Mouse (Mus musculus) neural tube, embryonic 12.5 days (tissue): ENCODE results near the gene D17H6S53E. TPM values are rescaled to one million over a fixed set of nuclear protein-coding genes. Genes with fewer than 3 reads are reported as not detected.
"Not testable (repeated sequence)": the region's sequence is repeated elsewhere in the genome, so short reads cannot be mapped to it uniquely, and the experiment has no call there.

Experiments
- ATAC-seq: fragments of 200-750 bp; cut with Nextera tagmentation; 2 replicates; pipeline ENCODE4 v1.8.0; 2017; ENCODE audit warnings: low read depth, mild to moderate bottlenecking, moderate TSS enrichment, moderate library complexity; ENCODE audit not compliant: low FRiP score
- H3K27ac ChIP-seq: fragments of 300-500 bp; sonication (generic); 2 replicates; pipeline ENCODE4 v1.5.1; 2016
- H3K27me3 ChIP-seq: fragments of 300-500 bp; sonication (generic); replicated peaks from 2 replicates; pipeline ENCODE4 v1.6.1; 2016; ENCODE audit warnings: mild to moderate bottlenecking
- H3K36me3 ChIP-seq: fragments of 300-500 bp; sonication (generic); 2 replicates; pipeline ENCODE4 v1.6.1; 2016; ENCODE audit warnings: mild to moderate bottlenecking
- H3K4me1 ChIP-seq: fragments of 300-500 bp; sonication (generic); 2 replicates; pipeline ENCODE4 v1.6.1; 2016
- H3K4me2 ChIP-seq: fragments of 300-500 bp; sonication (generic); replicated peaks from 2 replicates; pipeline ENCODE4 v1.6.1; 2016; ENCODE audit warnings: mild to moderate bottlenecking
- H3K4me3 ChIP-seq: fragments of 300-500 bp; sonication (generic); 2 replicates; pipeline ENCODE4 v1.5.1; 2016
- H3K9ac ChIP-seq: fragments of 300-500 bp; sonication (generic); 2 replicates; pipeline ENCODE4 v1.6.1; 2016; ENCODE audit warnings: mild to moderate bottlenecking
- H3K9me3 ChIP-seq: fragments of 300-500 bp; sonication (generic); 2 replicates; pipeline ENCODE4 v1.6.1; 2016; ENCODE audit warnings: mild to moderate bottlenecking
- WGBS: fragments of 180-500 bp; shearing (Covaris S2); methylation state at CpG from one replicate; pipeline ENCODE4 v1.1.7; 2016; 5-methylcytosine and 5-hydroxymethylcytosine counted together
- polyA plus RNA-seq: library from polyadenylated mRNA; unstranded; fragments of >200 nt; fragmentation: Nextera tagmentation; extraction: Ambion mirVana; gene quantifications from 2 replicates; pipeline ENCODE4 v1.2.1, GENCODE M21; 2016

The D17H6S53E gene
- polyA plus RNA-seq, 1 experiment from 2014 or later, result 6.1 TPM

- ATAC-seq, result no peak
- WGBS, result 88% methylated on average over 7 of the region's 7 CpGs
- H3K4me1 ChIP-seq, result no peaks in the 10 kb centered on the region
- no peaks in the 10 kb centered on the region for H3K9me3 ChIP-seq
- H3K27me3 ChIP-seq, result no peaks in the 10 kb centered on the region
- peaks cover 47% of the 10 kb centered on the region for H3K36me3 ChIP-seq
- H3K4me2 ChIP-seq, result no peak overlapping the region
- no peak overlapping the region for H3K4me3 ChIP-seq
- no peak overlapping the region for H3K9ac ChIP-seq
- H3K27ac ChIP-seq, result no peak overlapping the region
Measured at GRCm38 (mm10) chr17:35104079-35104478, 22.1 kb upstream of the D17H6S53E start.

GRCm38 (mm10) chr17:35104754-35105153 is 21.4 kb upstream of the D17H6S53E start:
- H3K4me3 ChIP-seq, result no peak overlapping the region
- H3K4me1 ChIP-seq, result no peaks in the 10 kb centered on the region
- H3K4me2 ChIP-seq, result no peak overlapping the region
- H3K27me3 ChIP-seq, result no peaks in the 10 kb centered on the region
- H3K27ac ChIP-seq, result no peak overlapping the region
- no peaks in the 10 kb centered on the region for H3K9me3 ChIP-seq
- 78% methylated on average over 6 of the region's 6 CpGs for WGBS
- ATAC-seq, result no peak
- 0 out of 2 replicates have a peak overlapping the region, but pooled peaks have one; percentile 21 for H3K9ac ChIP-seq
- peaks cover 41% of the 10 kb centered on the region for H3K36me3 ChIP-seq

DNA sequence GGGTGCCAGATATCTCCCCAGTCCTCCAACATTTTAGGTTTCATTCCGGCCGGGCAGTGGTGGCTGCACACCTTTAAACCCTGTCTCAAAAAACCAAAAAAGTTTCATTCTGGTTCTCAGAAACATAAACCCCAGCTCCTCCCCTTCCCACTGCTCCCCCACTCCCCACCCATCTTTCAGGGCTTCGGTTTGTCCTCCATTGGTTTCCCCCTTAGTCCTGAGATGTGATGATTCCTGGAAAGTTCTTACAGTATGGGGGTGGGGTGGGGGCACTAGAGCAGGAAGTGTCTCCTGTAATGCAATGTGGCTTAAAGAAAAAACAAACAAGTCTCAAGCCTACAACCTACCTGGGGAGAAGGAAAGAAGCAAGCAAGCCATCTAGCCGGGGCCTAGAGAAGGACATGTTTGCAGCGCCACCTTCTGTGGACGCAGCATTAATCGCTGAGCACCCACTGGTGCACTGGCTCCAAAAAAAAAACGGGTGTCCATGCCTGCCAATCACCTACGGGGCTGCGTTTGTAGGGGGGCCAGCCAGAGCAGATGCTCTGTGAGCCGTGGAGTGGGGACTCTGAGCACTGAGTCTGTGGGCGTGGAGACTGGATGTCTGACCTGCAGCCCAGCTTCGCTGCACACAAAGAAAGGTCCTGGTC is 20.3 kb upstream of the D17H6S53E start:
- Histone ChIP-seq H3K27ac (no peak overlapping the region), H3K9me3 (no peaks in the 10 kb centered on the region), H3K36me3 (peaks cover 30% of the 10 kb centered on the region), H3K4me2 (no peak overlapping the region; the same call in 1 of the 2 replicates), H3K27me3 (no peaks in the 10 kb centered on the region), H3K4me1 (no peaks in the 10 kb centered on the region), H3K9ac (peak overlapping the region; percentile 13; the same call in 1 of the 2 replicates), H3K4me3 (no peak overlapping the region)
- WGBS, result 28% methylated on average over 13 of the region's 13 CpGs
- ATAC-seq, result no peak

GRCm38 (mm10) chr17:35106522-35106921 is 19.7 kb upstream of the D17H6S53E start:
- H3K4me3 ChIP-seq, result no peak overlapping the region
- 79% methylated on average over 3 of the region's 3 CpGs for WGBS
- ATAC-seq, result no peak
- H3K4me2 ChIP-seq, result no peak overlapping the region
- H3K27me3 ChIP-seq, result no peaks in the 10 kb centered on the region
- H3K4me1 ChIP-seq, result no peaks in the 10 kb centered on the region
- H3K9ac ChIP-seq, result peak overlapping the region; percentile 13; the same call in 1 of the 2 replicates
- H3K27ac ChIP-seq, result no peak overlapping the region
- no peaks in the 10 kb centered on the region for H3K9me3 ChIP-seq
- peaks cover 23% of the 10 kb centered on the region for H3K36me3 ChIP-seq

GRCm38 (mm10) chr17:35108097-35108496 is 18.1 kb upstream of the D17H6S53E start, which contains the start of gene Ly6g5c:
Ly6g5c (plus strand) TSS chr17:35108279.
- Histone ChIP-seq H3K27me3 (no peaks in the 10 kb centered on the region), H3K9ac (no peak within 1 kb of the TSS), H3K27ac (no peak within 1 kb of the TSS), H3K9me3 (no peaks in the 10 kb centered on the region), H3K36me3 (peaks cover 7% of the 10 kb centered on the region), H3K4me2 (no peak within 1 kb of the TSS), H3K4me1 (no peaks in the 10 kb centered on the region; the same call in 1 of the 2 replicates), H3K4me3 (no peak within 1 kb of the TSS)
- no peak for ATAC-seq
- WGBS, result 80% methylated on average over 6 of the region's 6 CpGs

- Histone ChIP-seq H3K27ac (no peak overlapping the region), H3K9ac (no peak overlapping the region), H3K4me3 (no peak overlapping the region), H3K9me3 (no peaks in the 10 kb centered on the region), H3K36me3 (peaks cover 29% of the 10 kb centered on the region), H3K27me3 (no peaks in the 10 kb centered on the region), H3K4me2 (no peak overlapping the region), H3K4me1 (no peaks in the 10 kb centered on the region; the same call in 1 of the 2 replicates)
- WGBS, result 76% methylated on average over 9 of the region's 9 CpGs
- no peak for ATAC-seq
Measured at GRCm38 (mm10) chr17:35111774-35112173, 14.4 kb upstream of the D17H6S53E start.

DNA sequence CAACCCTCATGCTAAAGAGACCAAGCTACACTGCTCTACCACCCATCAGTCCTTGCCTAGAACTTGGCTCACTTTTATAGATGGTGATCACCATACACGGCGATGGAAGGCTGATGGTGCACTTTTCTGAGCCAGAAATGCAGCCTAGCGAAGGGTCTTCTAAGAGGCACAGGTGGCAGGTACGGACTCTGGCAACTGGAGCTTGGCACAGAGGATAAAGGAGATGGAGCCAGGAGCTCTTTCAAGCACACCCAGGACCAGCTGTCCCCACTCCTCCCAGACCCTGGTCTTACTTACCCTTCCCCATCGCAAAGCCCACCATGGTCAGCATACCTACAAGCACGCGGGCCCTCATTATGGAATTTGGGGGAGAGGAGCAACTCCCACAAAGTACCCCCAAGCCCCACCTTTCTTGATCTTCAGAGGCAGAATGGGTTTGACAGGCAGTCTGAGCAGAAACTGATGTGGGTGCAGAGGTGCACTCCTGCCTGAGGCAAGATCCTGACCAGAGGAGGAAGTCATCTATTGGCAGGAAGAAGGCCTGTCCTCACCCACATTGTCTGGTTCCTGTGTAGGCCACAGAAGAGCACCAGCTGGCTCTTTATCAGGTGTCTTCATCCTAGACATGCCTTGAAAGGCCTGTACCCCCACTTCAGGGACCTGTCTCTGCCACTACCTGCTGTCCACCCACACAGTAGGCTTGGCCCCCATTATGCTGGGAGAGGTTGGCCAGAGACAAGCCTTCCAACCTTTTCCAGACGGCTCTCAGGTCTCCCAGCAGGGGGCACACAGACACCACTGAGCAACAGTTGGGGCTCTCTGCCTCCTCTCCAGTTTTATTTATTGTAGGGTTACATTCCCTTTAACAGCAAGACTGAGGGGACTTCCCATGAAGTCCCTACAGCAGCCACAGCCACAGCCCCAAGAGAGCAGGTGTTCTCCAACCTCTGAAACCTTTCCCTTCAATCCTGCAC is 10.8 kb upstream of the D17H6S53E start, which contains the start of gene Ly6g5b:
Gene Ly6g5b (minus strand): TSS at position 383 of the 974 bp plus-strand sequence.
- no peak within 1 kb of the TSS for H3K4me3 ChIP-seq
- peaks cover 49% of the 10 kb centered on the region for H3K36me3 ChIP-seq
- H3K4me1 ChIP-seq, result peaks cover 7% of the 10 kb centered on the region
- WGBS, result 86% methylated on average over 8 of the region's 8 CpGs
- no peak within 1 kb of the TSS for H3K9ac ChIP-seq
- H3K9me3 ChIP-seq, result no peaks in the 10 kb centered on the region
- H3K27me3 ChIP-seq, result no peaks in the 10 kb centered on the region
- no peak within 1 kb of the TSS for H3K4me2 ChIP-seq
- no peak for ATAC-seq
- no peak within 1 kb of the TSS for H3K27ac ChIP-seq

DNA sequence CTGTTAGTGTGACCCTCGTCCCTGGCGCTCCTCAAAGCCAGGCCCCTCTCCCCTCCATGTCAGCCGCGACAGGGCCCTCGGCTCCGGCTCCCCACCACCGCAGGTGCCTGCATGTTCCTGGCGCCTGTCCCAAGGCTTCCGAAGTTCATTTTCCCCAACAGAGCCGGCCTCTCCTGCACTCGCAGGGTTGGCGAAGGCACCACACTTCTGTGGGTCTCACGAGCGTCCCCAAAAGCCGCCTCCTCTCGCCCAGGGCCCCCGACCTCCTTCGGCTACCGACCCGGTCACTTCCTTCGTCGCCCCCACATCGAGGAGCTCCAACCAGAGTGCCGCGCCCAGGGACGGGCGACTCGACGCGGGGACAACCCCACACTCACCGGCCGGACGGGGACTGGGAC is 5.4 kb upstream of the D17H6S53E start:
- Histone ChIP-seq H3K4me2 (peak overlapping the region; percentile 97), H3K27ac (peak overlapping the region; percentile 22; the same call in 1 of the 2 replicates), H3K9ac (peak overlapping the region; percentile 96), H3K36me3 (peaks cover 45% of the 10 kb centered on the region), H3K9me3 (no peaks in the 10 kb centered on the region), H3K4me1 (peaks cover 16% of the 10 kb centered on the region), H3K4me3 (peak overlapping the region; percentile 90), H3K27me3 (no peaks in the 10 kb centered on the region)
- ATAC-seq, result no peak; the same call in 1 of the 2 replicates
- under 1% methylated on average over 33 of the region's 33 CpGs for WGBS

- Histone ChIP-seq H3K27me3 (no peaks in the 10 kb centered on the region), H3K4me2 (peak within 1 kb of the TSS; percentile 97), H3K4me3 (peak within 1 kb of the TSS; percentile 90), H3K27ac (peak within 1 kb of the TSS; percentile 75), H3K9me3 (no peaks in the 10 kb centered on the region), H3K4me1 (peaks cover 21% of the 10 kb centered on the region), H3K36me3 (peaks cover 40% of the 10 kb centered on the region), H3K9ac (peak within 1 kb of the TSS; percentile 96)
- under 1% methylated on average over 50 of the region's 50 CpGs for WGBS
- ATAC-seq, result peak; percentile 94
Measured at GRCm38 (mm10) chr17:35121143-35121799, 4.9 kb upstream of the D17H6S53E start, which contains the start of gene Gpank1. Gpank1 (plus strand) TSS chr17:35121455.

- H3K4me2 ChIP-seq, result peak within 1 kb of the TSS; percentile 97
- peak within 1 kb of the TSS; percentile 75 for H3K27ac ChIP-seq
- ATAC-seq, result no peak
- no peaks in the 10 kb centered on the region for H3K27me3 ChIP-seq
- WGBS, result under 1% methylated on average over 19 of the region's 19 CpGs
- peak within 1 kb of the TSS; percentile 90 for H3K4me3 ChIP-seq
- H3K36me3 ChIP-seq, result peaks cover 36% of the 10 kb centered on the region
- H3K4me1 ChIP-seq, result peaks cover 27% of the 10 kb centered on the region
- peak within 1 kb of the TSS; percentile 96 for H3K9ac ChIP-seq
- H3K9me3 ChIP-seq, result no peaks in the 10 kb centered on the region
Measured at GRCm38 (mm10) chr17:35121871-35122303, 4.3 kb upstream of the D17H6S53E start, which contains the start of gene Csnk2b. Csnk2b (minus strand) TSS chr17:35122053.

DNA sequence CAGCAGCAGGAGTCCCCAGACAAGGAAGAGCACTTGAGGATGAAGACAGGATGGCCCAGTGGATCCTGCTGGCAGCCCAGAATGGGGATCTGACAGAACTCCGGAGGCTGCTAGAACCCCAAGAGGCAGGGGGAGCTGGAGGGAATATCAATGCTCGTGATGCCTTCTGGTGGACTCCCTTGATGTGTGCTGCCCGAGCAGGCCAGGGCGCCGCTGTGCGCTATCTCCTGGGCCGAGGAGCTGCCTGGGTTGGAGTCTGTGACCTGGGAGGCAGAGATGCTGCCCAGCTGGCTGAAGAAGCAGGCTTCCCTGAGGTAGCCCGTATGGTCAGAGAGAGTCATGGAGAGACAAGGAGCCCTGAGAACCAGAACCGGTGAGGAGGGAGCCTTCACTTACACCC is 2.9 kb upstream of the D17H6S53E start:
- H3K4me3 ChIP-seq, H3K4me2 ChIP-seq, ATAC-seq, H3K27me3 ChIP-seq, H3K9me3 ChIP-seq, H3K27ac ChIP-seq, H3K9ac ChIP-seq: not testable (repeated sequence)
- Histone ChIP-seq H3K36me3 (peaks cover 25% of the 10 kb centered on the region), H3K4me1 (peaks cover 37% of the 10 kb centered on the region)
- 89% methylated on average over 9 of the region's 9 CpGs for WGBS
